Mouse (Mus musculus): ENCODE data around the gene Prokr2.

- no peak for TF ChIP-seq GATA1 (IDR thresholded peaks at IDR 0.05; ENCODE audit: borderline replicate concordance, low read length)
- TF ChIP-seq FLI1 (IDR thresholded peaks at IDR 0.05; ENCODE audit: low read length): no peak
Observed at GRCm38 (mm10) chr2:132340350-132340749, 44.9 kb downstream of the Prokr2 start.

Data from megakaryocyte, embryonic 14.5 days (primary cell).